Mouse (Mus musculus) left cerebral cortex, adult 2 months (tissue): ENCODE measurements around the gene Gm43064. TPM values are rescaled to one million over a fixed set of nuclear protein-coding genes. Genes with fewer than 3 reads are reported as not detected.
A peak's percentile ranks its signal among the peaks of the same experiment; 100 is the strongest.
"Not testable (repeated sequence)": the region's sequence is repeated elsewhere in the genome, so short reads cannot be mapped to it uniquely, and the experiment has no call there.

Experiments
- DNase-seq, 2 experiments: peaks; one replicate each; pipeline ENCODE4 v3.0.0; 2021 to 2022; ENCODE audit warnings: low spot score in 2 of 2, mixed read lengths in 1 of 2; ENCODE audit errors: extremely low spot score in 1 of 2
- H3K27ac ChIP-seq: fragments of 200-600 bp; 2 replicates; pipeline ENCODE4 v1.8.1; 2022
- H3K4me3 ChIP-seq: fragments of 200-600 bp; 2 replicates; pipeline ENCODE4 v1.8.1; 2022
- CTCF ChIP-seq: fragments of 200-600 bp; IDR thresholded peaks from 2 replicates; pipeline ENCODE4 v1.8.1; 2022; ENCODE audit warnings: antibody characterized with exemption, mild to moderate bottlenecking, moderate library complexity
- intact Hi-C: fragments of 180-260 bp; cut with DNase I; formaldehyde crosslinking; loops from one replicate; pipeline ENCODE4 v1.15.1; 2025
- total RNA-seq, 2 experiments: library from RNA; stranded (reverse); gene quantifications; 2 replicates each; pipeline ENCODE4 v1.2.3; 2021

Gm43064 gene
- total RNA-seq, 2 experiments from 2014 or later: 0.27 to 0.87 TPM

GRCm38 (mm10) chr3:103802861-103803260, 6.5 kb upstream of the Gm43064 start:
- Histone ChIP-seq H3K27ac (peak overlapping the region; percentile 85), H3K4me3 (no peak overlapping the region)
- TF ChIP-seq CTCF: no peak
- no peak for DNase-seq
- intact Hi-C loops: no loop called here

GRCm38 (mm10) chr3:103805671-103806070, 3.7 kb upstream of the Gm43064 start:
- DNase-seq: no peak
- intact Hi-C loops: loop anchor here (5.0 kb wide), 3 partner anchors 82 to 162 kb away; partner anchors contain the start of genes Phtf1 and Rsbn1
- TF ChIP-seq CTCF: no peak
- H3K27ac ChIP-seq: no peak overlapping the region
- H3K4me3 ChIP-seq: no peak overlapping the region

GRCm38 (mm10) chr3:103809799-103810150, 402 bp downstream of the Gm43064 start:
- no peak for DNase-seq
- TF ChIP-seq CTCF: no peak
- Histone ChIP-seq H3K27ac (peak overlapping the region; percentile 88), H3K4me3 (peak overlapping the region; percentile 77)
- intact Hi-C loops: loop anchor here (1.0 to 5.0 kb wide), 4 partner anchors 18 to 158 kb away; partner anchors contain the start of genes Hipk1, Phtf1 and Rsbn1

- Histone ChIP-seq H3K4me3 (no peak overlapping the region), H3K27ac (no peak overlapping the region)
- no peak for DNase-seq
- TF ChIP-seq CTCF: no peak
- intact Hi-C loops: no loop called here
Observed at GRCm38 (mm10) chr3:103810967-103811366, 1.6 kb downstream of the Gm43064 start.

GRCm38 (mm10) chr3:103827548-103827947, 18.2 kb downstream of the Gm43064 start:
- Histone ChIP-seq H3K4me3 (no peak overlapping the region), H3K27ac (no peak overlapping the region)
- no peak for DNase-seq
- intact Hi-C loops: no loop called here
- TF ChIP-seq CTCF: peak; percentile 20

- Histone ChIP-seq H3K4me3 (no peak overlapping the region), H3K27ac (no peak overlapping the region)
- intact Hi-C loops: no loop called here
- TF ChIP-seq CTCF: no peak
- DNase-seq: no peak
Observed at GRCm38 (mm10) chr3:103829036-103829435, 19.7 kb downstream of the Gm43064 start.

GRCm38 (mm10) chr3:103830681-103831080, 21.3 kb downstream of the Gm43064 start:
- H3K4me3 ChIP-seq, intact Hi-C loops, H3K27ac ChIP-seq, DNase-seq: not testable (repeated sequence)

GRCm38 (mm10) chr3:103831146-103831545, 21.8 kb downstream of the Gm43064 start:
- Histone ChIP-seq H3K27ac (no peak overlapping the region), H3K4me3 (no peak overlapping the region)
- TF ChIP-seq CTCF: no peak
- intact Hi-C loops: no loop called here
- no peak for DNase-seq

GRCm38 (mm10) chr3:103832426-103832825, 23.1 kb downstream of the Gm43064 start, which contains the start of gene Bcl2l15:
TSS of gene Bcl2l15 (plus strand) at chr3:103832601.
- no peak for TF ChIP-seq CTCF
- H3K27ac ChIP-seq: no peak within 1 kb of the TSS
- no peak for DNase-seq
- intact Hi-C loops: no loop called here
- no peak within 1 kb of the TSS for H3K4me3 ChIP-seq

GRCm38 (mm10) chr3:103834001-103834400, 24.6 kb downstream of the Gm43064 start:
- intact Hi-C loops: no loop called here
- no peak for DNase-seq
- Histone ChIP-seq H3K27ac (no peak overlapping the region), H3K4me3 (no peak overlapping the region)
- TF ChIP-seq CTCF: no peak

- intact Hi-C loops: no loop called here
- H3K27ac ChIP-seq: no peak overlapping the region
Observed at GRCm38 (mm10) chr3:103835272-103835950, 26.0 kb downstream of the Gm43064 start.

GRCm38 (mm10) chr3:103835951-103836310, 26.6 kb downstream of the Gm43064 start:
- Histone ChIP-seq H3K27ac (no peak overlapping the region), H3K4me3 (no peak overlapping the region)
- intact Hi-C loops: no loop called here
- no peak for TF ChIP-seq CTCF
- no peak for DNase-seq

More at GRCm38 (mm10) chr3:103835272-103835950, 26.0 kb downstream of the Gm43064 start:
- no peak for DNase-seq
- H3K4me3 ChIP-seq: no peak overlapping the region
- no peak for TF ChIP-seq CTCF

- no peak overlapping the region for H3K27ac ChIP-seq
- intact Hi-C loops: no loop called here
- no peak for DNase-seq
- no peak for TF ChIP-seq CTCF
- H3K4me3 ChIP-seq: no peak overlapping the region
Observed at GRCm38 (mm10) chr3:103836453-103836852, 27.1 kb downstream of the Gm43064 start.
